Mouse (Mus musculus) T-helper 2 cell (primary cell): ENCODE measurements at regions not wholly inside any gene's neighbourhood (a gene's known extent, or its start where the extent isn't known, plus 50 kb on each side); places are given as distances from the start of the nearest gene placed in this dataset.

Experiments used
- in situ Hi-C: fragments of 300-600 bp; cut with MboI, MseI; formaldehyde crosslinking; loops from one replicate; pipeline ENCODE4 v1.15.1; 2025; ENCODE audit warnings: high pct_unique_total_duplicates

GRCm38 (mm10) chr2:74201608-74202323 lies 290.6 kb upstream of the Atp5g3 start:
- in situ Hi-C loops, result no loop called here

GRCm38 (mm10) chr2:74199550-74199949 lies 288.4 kb upstream of the Atp5g3 start:
- in situ Hi-C loops, result no loop called here

- in situ Hi-C loops, result no loop called here
These were observed 277.1 kb upstream of the Atp5g3 start for GRCm38 (mm10) chr2:74187963-74188790.

GRCm38 (mm10) chr2:74178106-74178505 lies 267.0 kb upstream of the Atp5g3 start:
- in situ Hi-C loops, result no loop called here

GRCm38 (mm10) chr2:74168776-74169570 lies 257.8 kb upstream of the Atp5g3 start:
- in situ Hi-C loops, result no loop called here

GRCm38 (mm10) chr2:74168307-74168706 lies 257.2 kb upstream of the Atp5g3 start:
- in situ Hi-C loops, result no loop called here

- in situ Hi-C loops, result no loop called here
These were observed 242.9 kb upstream of the Atp5g3 start for GRCm38 (mm10) chr2:74154062-74154461.

GRCm38 (mm10) chr2:74153247-74153850 lies 242.2 kb upstream of the Atp5g3 start:
- in situ Hi-C loops, result no loop called here

GRCm38 (mm10) chr2:74152534-74153246 lies 241.6 kb upstream of the Atp5g3 start:
- in situ Hi-C loops, result no loop called here

GRCm38 (mm10) chr2:74147193-74147592 lies 236.1 kb upstream of the Atp5g3 start:
- in situ Hi-C loops, result no loop called here

- in situ Hi-C loops, result no loop called here
These were observed 225.5 kb upstream of the Atp5g3 start for GRCm38 (mm10) chr2:74136624-74137003.

GRCm38 (mm10) chr2:74135963-74136623 lies 225.0 kb upstream of the Atp5g3 start:
- in situ Hi-C loops, result no loop called here

- in situ Hi-C loops, result no loop called here
These were observed 219.0 kb upstream of the Atp5g3 start for GRCm38 (mm10) chr2:74130141-74130588.

GRCm38 (mm10) chr2:74128782-74129538 lies 217.8 kb upstream of the Atp5g3 start:
- in situ Hi-C loops, result no loop called here

- in situ Hi-C loops, result no loop called here
These were observed 216.0 kb upstream of the Atp5g3 start for GRCm38 (mm10) chr2:74127136-74127535.

- in situ Hi-C loops, result no loop called here
These were observed 213.1 kb upstream of the Atp5g3 start for GRCm38 (mm10) chr2:74124252-74124651.

GRCm38 (mm10) chr2:74123360-74124074 lies 212.4 kb upstream of the Atp5g3 start:
- in situ Hi-C loops, result no loop called here

GRCm38 (mm10) chr2:74122937-74123336 lies 211.8 kb upstream of the Atp5g3 start:
- in situ Hi-C loops, result no loop called here

GRCm38 (mm10) chr2:74120051-74120450 lies 208.9 kb upstream of the Atp5g3 start:
- in situ Hi-C loops, result no loop called here
